Mouse (Mus musculus): ENCODE measurements around the gene Gpr27.

- TF ChIP-seq POLR2A (IDR thresholded peaks at IDR 0.05; ENCODE audit: low read depth, low read length) (no peak), CTCF (conservative IDR thresholded peaks at IDR 0.05; ENCODE audit: insufficient read depth, insufficient read length, low read depth, low read length) (no peak)
Measured at GRCm38 (mm10) chr6:99700484-99700883, 8.0 kb downstream of the Gpr27 start.

Measured in kidney, adult 2 months (tissue).